ENCODE assay signal across 14 mouse cellular contexts in the genomic region with DNA sequence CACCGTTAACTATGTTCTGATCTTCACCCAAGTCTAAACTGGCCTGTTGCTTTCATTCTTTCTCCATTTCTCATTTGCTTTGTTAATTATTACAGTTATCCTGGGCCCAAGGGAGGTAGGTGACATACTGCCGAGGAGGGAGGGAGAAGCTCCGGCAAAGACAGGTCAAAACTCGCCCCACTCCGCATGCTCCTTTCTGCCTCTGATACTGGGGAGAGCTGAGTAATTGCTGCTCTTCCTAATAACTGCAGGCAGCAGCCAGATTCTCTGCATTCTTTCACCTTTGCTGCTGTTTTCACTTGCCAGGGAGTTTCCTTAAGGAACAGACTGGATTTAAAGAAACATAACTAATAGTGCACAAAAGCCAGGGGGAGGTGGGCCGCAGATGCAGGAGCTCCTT. TPM values are rescaled to one million over a fixed set of nuclear protein-coding genes. Genes with fewer than 3 reads are reported as not detected.
DNase-seq lines count a peak whose midpoint lies in the region; ATAC-seq and TF ChIP-seq lines count a peak whose summit lies in the region.
"Had no signal": no experiment of that assay in that cellular context is flagged by ENCODE, and none has a peak within 500 bp of the region (broad histone marks: within the 10 kb centered on the region; RNA-seq: fewer than 3 reads in every experiment).

No protein-coding gene starts in this region.

- peak; percentile 18 for DNase-seq in forebrain, embryonic 14.5 days (ENCODE audit: low spot score)
- no peak for DNase-seq in forebrain, postnatal 0 days
- DNase-seq in kidney, adult 2 months: peak; percentile 72
- DNase-seq in adrenal gland, postnatal 25 days: no peak
- DNase-seq in retina, postnatal 1 day: no peak
- DNase-seq in midbrain, embryonic 11.5 days (ENCODE audit: low spot score, missing footprints): no peak
- DNase-seq: adrenal gland, adult 2 months; cerebellum, adult 9-11 months; heart, postnatal 36 days; lung, postnatal 4 days; midbrain, embryonic 14.5 days had no signal

- H3K27ac ChIP-seq in forebrain, embryonic 14.5 days (ENCODE audit: low read depth, low read length): no peak overlapping the region
- H3K27ac ChIP-seq in forebrain, postnatal 0 days (ENCODE audit: low read depth, low read length): no peak overlapping the region
- H3K27ac ChIP-seq in brown adipose tissue, adult 24 weeks (replicated peaks; ENCODE audit: low read depth, low read length): peak overlapping the region; percentile 57
- peak overlapping the region; percentile 68 for H3K27ac ChIP-seq in kidney, adult 2 months (ENCODE audit: insufficient read depth, low read depth, low read length)
- H3K27ac ChIP-seq in limb, embryonic 13.5 days: peak overlapping the region; percentile 23; the same call in 1 of the 2 replicates
- H3K27ac ChIP-seq in midbrain, embryonic 11.5 days (ENCODE audit: low read depth, low read length): no peak overlapping the region

- H3K9me3 ChIP-seq in forebrain, embryonic 14.5 days (replicated peaks; ENCODE audit: control insufficient read depth, low read length): no peaks in the 10 kb centered on the region
- no peaks in the 10 kb centered on the region for H3K9me3 ChIP-seq in forebrain, postnatal 0 days (ENCODE audit: low read length)
- no peaks in the 10 kb centered on the region for H3K9me3 ChIP-seq in limb, embryonic 13.5 days
- no peaks in the 10 kb centered on the region for H3K9me3 ChIP-seq in midbrain, embryonic 11.5 days (ENCODE audit: control insufficient read depth, low read length)

- no peaks in the 10 kb centered on the region for H3K4me1 ChIP-seq in forebrain, embryonic 14.5 days (ENCODE audit: control insufficient read depth, insufficient read depth, low read length)
- H3K4me1 ChIP-seq in forebrain, postnatal 0 days (ENCODE audit: insufficient read depth): no peaks in the 10 kb centered on the region
- H3K4me1 ChIP-seq in brown adipose tissue, adult 24 weeks (ENCODE audit: control insufficient read depth, insufficient read depth, insufficient read length, low read length): peaks cover 25% of the 10 kb centered on the region
- H3K4me1 ChIP-seq in kidney, adult 2 months (ENCODE audit: control insufficient read depth, insufficient read depth, low read length): peaks cover 50% of the 10 kb centered on the region
- H3K4me1 ChIP-seq in limb, embryonic 13.5 days: peaks cover 76% of the 10 kb centered on the region
- H3K4me1 ChIP-seq in midbrain, embryonic 11.5 days (ENCODE audit: control insufficient read depth, insufficient read depth, low read length): no peaks in the 10 kb centered on the region

- H3K27me3 ChIP-seq in forebrain, embryonic 14.5 days (replicated peaks; ENCODE audit: control insufficient read depth, insufficient read depth, low read length): no peaks in the 10 kb centered on the region
- H3K27me3 ChIP-seq in forebrain, postnatal 0 days (ENCODE audit: insufficient read depth, low read length): no peaks in the 10 kb centered on the region
- H3K27me3 ChIP-seq in kidney, adult 2 months (replicated peaks; ENCODE audit: control insufficient read depth, insufficient read depth, low read length): no peaks in the 10 kb centered on the region
- no peaks in the 10 kb centered on the region for H3K27me3 ChIP-seq in limb, embryonic 13.5 days
- H3K27me3 ChIP-seq in midbrain, embryonic 11.5 days (ENCODE audit: control insufficient read depth, insufficient read depth, low read length): no peaks in the 10 kb centered on the region

- WGBS in forebrain, embryonic 14.5 days: 59% methylated on average over 6 of the region's 6 CpGs
- 56% methylated on average over 6 of the region's 6 CpGs for WGBS in forebrain, postnatal 0 days
- WGBS in kidney, adult 2 months: 24% methylated on average over 6 of the region's 6 CpGs
- WGBS in limb, embryonic 13.5 days: 27% methylated on average over 6 of the region's 6 CpGs
- WGBS in midbrain, embryonic 11.5 days: 78% methylated on average over 6 of the region's 6 CpGs

- H3K36me3 ChIP-seq in forebrain, embryonic 14.5 days (ENCODE audit: control insufficient read depth, insufficient read depth, low read length): no peaks in the 10 kb centered on the region
- no peaks in the 10 kb centered on the region for H3K36me3 ChIP-seq in forebrain, postnatal 0 days (ENCODE audit: insufficient read depth)
- H3K36me3 ChIP-seq in kidney, adult 2 months (ENCODE audit: control insufficient read depth, insufficient read depth, low read length): no peaks in the 10 kb centered on the region
- no peaks in the 10 kb centered on the region; the same call in 1 of the 2 replicates for H3K36me3 ChIP-seq in limb, embryonic 13.5 days
- no peaks in the 10 kb centered on the region; the same call in 1 of the 2 replicates for H3K36me3 ChIP-seq in midbrain, embryonic 11.5 days (ENCODE audit: control insufficient read depth, insufficient read depth, low read length)

- H3K9ac ChIP-seq in forebrain, embryonic 14.5 days (ENCODE audit: low read length): no peak overlapping the region
- no peak overlapping the region for H3K9ac ChIP-seq in forebrain, postnatal 0 days
- 0 out of 2 replicates have a peak overlapping the region, but pooled peaks have one; percentile 46 for H3K9ac ChIP-seq in limb, embryonic 13.5 days
- no peak overlapping the region for H3K9ac ChIP-seq in midbrain, embryonic 11.5 days (ENCODE audit: low read length)

- no peak overlapping the region for H3K4me3 ChIP-seq in forebrain, embryonic 14.5 days (ENCODE audit: low read depth, low read length)
- no peak overlapping the region for H3K4me3 ChIP-seq in forebrain, postnatal 0 days (ENCODE audit: low read depth, low read length)
- no peak overlapping the region for H3K4me3 ChIP-seq in brown adipose tissue, adult 24 weeks (ENCODE audit: insufficient read depth, low read depth, low read length)
- no peak overlapping the region for H3K4me3 ChIP-seq in kidney, adult 2 months (ENCODE audit: insufficient read depth, low read depth, low read length)
- no peak overlapping the region for H3K4me3 ChIP-seq in limb, embryonic 13.5 days
- H3K4me3 ChIP-seq in midbrain, embryonic 11.5 days (ENCODE audit: low read depth, low read length): no peak overlapping the region

- TF ChIP-seq POLR2A in kidney, adult 2 months (IDR thresholded peaks at IDR 0.05; ENCODE audit: low read depth, low read length): no peak

- 0 out of 2 replicates have a peak, but pooled peaks have one; percentile 20 for ATAC-seq in forebrain, embryonic 14.5 days
- ATAC-seq in forebrain, postnatal 0 days: no peak
- ATAC-seq in limb, embryonic 13.5 days (ENCODE audit: low FRiP score, low read depth): peak; percentile 12; the same call in 1 of the 2 replicates
- no peak for ATAC-seq in midbrain, embryonic 11.5 days (ENCODE audit: low FRiP score)

- no peak for TF ChIP-seq CTCF in forebrain, postnatal 0 days (IDR thresholded peaks at IDR 0.05; ENCODE audit: low read depth)
- no peak for TF ChIP-seq CTCF in kidney, adult 2 months (conservative IDR thresholded peaks at IDR 0.05; ENCODE audit: insufficient read depth, insufficient read length, low read depth, low read length)

- H3K4me2 ChIP-seq in forebrain, embryonic 14.5 days (ENCODE audit: low read length): no peak overlapping the region
- no peak overlapping the region for H3K4me2 ChIP-seq in forebrain, postnatal 0 days (ENCODE audit: low read depth)
- peak overlapping the region; percentile 27 for H3K4me2 ChIP-seq in limb, embryonic 13.5 days (replicated peaks)
- no peak overlapping the region for H3K4me2 ChIP-seq in midbrain, embryonic 11.5 days
- H3K4me2 ChIP-seq: heart, embryonic 11.5 days had no signal

RNA-seq across cellular contexts. Expression of a gene that starts 13.1 kb away (rescaled TPM):
- 3.6 and 5.3 TPM in 2 replicates for polyA plus RNA-seq in forebrain, embryonic 14.5 days (2014; fragmentation: Nextera tagmentation; extraction: Ambion mirVana)
- total RNA-seq in forebrain, postnatal 0 days (2014; rRNA removed): 55.9 and 88.9 TPM in 2 replicates
- 7.1 and 14.1 TPM in 2 replicates for polyA plus RNA-seq in forebrain, postnatal 0 days (2015; fragmentation: Nextera tagmentation; extraction: Ambion mirVana)
- 6.8 and 10.6 TPM in 2 replicates for polyA plus RNA-seq in brown adipose tissue, adult 24 weeks (2012; ENCODE audit: insufficient read depth, insufficient read length, missing spikeins)
- polyA plus RNA-seq in kidney, adult 2 months (2012; rRNA removed): 54.2 and 64.9 TPM in 2 replicates
- polyA plus RNA-seq in limb, embryonic 13.5 days (2015; fragmentation: Nextera tagmentation; extraction: Ambion mirVana): 7.0 and 7.4 TPM in 2 replicates
- 38.5 and 45.9 TPM in 2 replicates for total RNA-seq in adrenal gland, postnatal 25 days (2021)
- polyA plus RNA-seq in midbrain, embryonic 11.5 days (2014; fragmentation: Nextera tagmentation; extraction: Ambion mirVana): 4.4 and 5.1 TPM in 2 replicates

Comparison
In these comparisons a context has a peak if more than half of its experiments do, and no peak if none do; other contexts are left out.
1. ATAC-seq: peak in forebrain, embryonic 14.5 days (single experiment) and limb, embryonic 13.5 days (single experiment); none in forebrain, postnatal 0 days (single experiment) and midbrain, embryonic 11.5 days (single experiment).
2. DNase-seq: peak in forebrain, embryonic 14.5 days (single experiment) and kidney, adult 2 months (single experiment); none in forebrain, postnatal 0 days (single experiment), adrenal gland, postnatal 25 days (single experiment), retina, postnatal 1 day (single experiment) and midbrain, embryonic 11.5 days (single experiment).
3. H3K27ac ChIP-seq: peak in brown adipose tissue, adult 24 weeks (single experiment), kidney, adult 2 months (single experiment) and limb, embryonic 13.5 days (single experiment); none in forebrain, embryonic 14.5 days (single experiment), forebrain, postnatal 0 days (single experiment) and midbrain, embryonic 11.5 days (single experiment).